ENCODE assay signal across 8 mouse cellular contexts in genomic region chr16:38197299-38197698, GRCm38 (mm10).
A peak's percentile ranks its signal among the peaks of the same experiment; 100 is the strongest.
DNase-seq lines count a peak whose midpoint lies in the region; ATAC-seq lines count a peak whose summit lies in the region.

No protein-coding gene starts in this region.

- peak; percentile 85 for ATAC-seq in activated CD4-positive, CD25-positive, alpha-beta regulatory T cell, adult 4 months
- ATAC-seq in hindbrain, embryonic 12.5 days (ENCODE audit: low FRiP score) = 0 out of 2 replicates have a peak, but pooled peaks have one; percentile 41
- ATAC-seq in midbrain, embryonic 12.5 days (ENCODE audit: low FRiP score, low read depth) = peak; percentile 54; the same call in 1 of the 2 replicates

- no peak overlapping the region for H3K4me3 ChIP-seq in hindbrain, embryonic 12.5 days
- no peak overlapping the region for H3K4me3 ChIP-seq in midbrain, embryonic 12.5 days

- H3K27me3 ChIP-seq in hindbrain, embryonic 12.5 days = no peaks in the 10 kb centered on the region
- no peaks in the 10 kb centered on the region for H3K27me3 ChIP-seq in midbrain, embryonic 12.5 days

- WGBS in hindbrain, embryonic 12.5 days = 56% methylated on average over 4 of the region's 4 CpGs
- WGBS in midbrain, embryonic 12.5 days = 67% methylated on average over 4 of the region's 4 CpGs

- peaks cover 37% of the 10 kb centered on the region for H3K36me3 ChIP-seq in hindbrain, embryonic 12.5 days
- peaks cover 54% of the 10 kb centered on the region for H3K36me3 ChIP-seq in midbrain, embryonic 12.5 days

- no peaks in the 10 kb centered on the region; the same call in 1 of the 2 replicates for H3K4me1 ChIP-seq in hindbrain, embryonic 12.5 days
- no peaks in the 10 kb centered on the region for H3K4me1 ChIP-seq in midbrain, embryonic 12.5 days

- peak; percentile 69 for DNase-seq in heart, adult 8-10 months (ENCODE audit: low spot score)
- no peak for DNase-seq in heart, adult 11 months
- peak; percentile 66 for DNase-seq in embryo, embryonic 10 days (ENCODE audit: low spot score)
- peak; percentile 26 to 68 for DNase-seq in layer of hippocampus, postnatal 25 days (ENCODE audit: extremely low spot score in 1 of 2, low spot score in 1 of 2)
- peak; percentile 45 to 60 for DNase-seq in spleen, postnatal 36 days (ENCODE audit: low spot score in 2 of 2)

- no peak overlapping the region for H3K9ac ChIP-seq in hindbrain, embryonic 12.5 days
- H3K9ac ChIP-seq in midbrain, embryonic 12.5 days (replicated peaks) = no peak overlapping the region

- no peak overlapping the region for H3K4me2 ChIP-seq in hindbrain, embryonic 12.5 days (replicated peaks)
- no peak overlapping the region for H3K4me2 ChIP-seq in midbrain, embryonic 12.5 days (replicated peaks)

- no peaks in the 10 kb centered on the region for H3K9me3 ChIP-seq in hindbrain, embryonic 12.5 days (replicated peaks)
- no peaks in the 10 kb centered on the region for H3K9me3 ChIP-seq in midbrain, embryonic 12.5 days

- no peak overlapping the region for H3K27ac ChIP-seq in hindbrain, embryonic 12.5 days
- no peak overlapping the region for H3K27ac ChIP-seq in midbrain, embryonic 12.5 days (replicated peaks)
